Mouse (Mus musculus) lung, postnatal 10 days (tissue): Measurements from ENCODE around the gene Aoc2.
A peak's percentile ranks its signal among the peaks of the same experiment; 100 is the strongest.

ENCODE experiments used
- DNase-seq: peaks from one replicate; pipeline ENCODE4 v3.0.0; 2021

Aoc2 gene

GRCm38 (mm10) chr11:101324763-101325162, at the start of gene Aoc2:
Gene Aoc2 (plus strand): TSS chr11:101325063.
- DNase-seq: no peak

- no peak for DNase-seq
Observed at GRCm38 (mm10) chr11:101275309-101275708, 49.6 kb upstream of the Aoc2 start.

DNA sequence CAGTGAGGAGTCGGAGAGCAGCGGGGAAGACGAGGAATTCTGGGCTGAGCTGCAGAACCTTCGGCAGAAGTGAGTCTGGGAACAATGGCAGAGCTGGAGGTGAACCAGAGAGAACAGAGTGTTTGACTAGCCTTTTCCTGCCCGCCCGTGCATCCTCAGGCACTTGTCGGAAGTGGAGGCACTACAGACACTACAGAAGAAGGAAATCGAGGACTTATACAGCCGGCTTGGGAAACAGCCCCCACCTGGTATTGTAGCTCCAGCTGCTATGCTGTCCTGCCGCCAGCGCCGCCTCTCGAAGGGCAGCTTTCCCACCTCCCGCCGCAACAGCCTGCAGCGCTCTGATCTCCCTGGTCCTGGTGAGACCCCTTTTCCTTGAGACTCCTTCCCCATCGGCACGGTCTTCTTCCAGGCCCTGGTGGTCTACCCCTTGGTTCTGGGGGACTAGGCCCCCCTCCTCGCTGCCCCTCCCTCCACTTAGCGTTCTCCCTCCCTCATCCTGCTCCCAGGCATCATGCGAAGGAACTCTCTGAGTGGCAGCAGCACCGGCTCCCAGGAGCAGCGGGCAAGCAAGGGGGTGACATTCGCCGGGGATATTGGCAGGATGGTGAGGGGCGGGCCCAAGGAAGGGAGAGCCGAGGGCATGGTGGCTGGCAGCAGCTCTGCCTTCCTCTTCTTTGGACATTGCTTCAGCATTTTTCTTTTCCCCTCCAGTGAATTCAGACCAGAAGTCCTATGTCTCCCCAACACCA, 48.4 kb upstream of the Aoc2 start:
- no peak for DNase-seq

- DNase-seq: peak; percentile 47
Observed at GRCm38 (mm10) chr11:101277381-101278222, 47.3 kb upstream of the Aoc2 start.

DNA sequence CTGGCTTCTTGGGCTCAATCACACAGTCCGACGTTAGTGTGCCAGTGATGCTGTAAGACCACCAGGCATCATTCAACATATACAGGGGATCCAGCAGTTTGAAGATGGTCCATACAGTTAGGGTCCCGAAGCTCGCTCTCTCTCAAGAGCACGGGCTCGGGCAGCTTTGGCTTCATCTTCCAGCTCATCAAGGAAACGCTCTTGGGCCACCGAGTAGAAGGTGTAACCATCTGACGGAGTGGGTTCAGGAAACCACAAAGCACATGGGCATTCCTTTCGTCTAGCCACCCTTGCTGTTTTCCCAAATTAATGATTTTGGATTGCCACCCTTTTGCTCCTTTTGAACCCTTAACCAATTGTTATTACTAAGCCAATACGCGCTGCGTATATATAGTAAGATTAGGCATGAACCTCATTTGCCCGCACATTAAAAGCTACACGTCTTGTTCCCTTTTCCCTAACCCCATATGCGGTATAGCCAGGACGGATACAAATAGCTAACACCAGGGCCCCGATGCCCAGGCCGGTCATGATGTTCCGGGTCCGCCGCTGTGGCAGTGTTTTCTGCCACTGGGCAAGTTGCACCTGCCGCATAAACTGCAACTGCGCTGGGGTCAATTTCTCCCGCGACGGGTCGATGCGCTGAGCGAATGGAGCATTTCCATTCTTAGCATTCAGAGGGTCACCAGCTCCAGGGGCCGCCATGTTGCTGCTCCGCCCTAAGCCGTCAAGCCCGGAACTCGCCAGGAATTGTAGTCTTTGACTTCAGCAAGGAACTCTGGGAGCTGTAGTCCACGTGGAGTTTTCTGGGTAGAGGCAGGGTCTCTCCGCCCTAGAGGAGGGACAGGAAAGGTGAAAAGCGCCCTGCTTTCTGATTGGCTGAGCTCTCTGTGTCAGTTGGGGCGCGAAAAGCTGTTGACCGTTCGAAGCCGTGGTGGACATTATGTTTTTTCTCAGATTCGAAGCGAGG, 46.4 kb upstream of the Aoc2 start, which contains the start of the genes Cntd1 and Coa3:
Gene Cntd1 (plus strand): TSS at position 790 of the 970 bp plus-strand sequence.
Gene Coa3 (minus strand): TSS at position 892 of the 970 bp plus-strand sequence.
- DNase-seq: peak; percentile 93

DNA sequence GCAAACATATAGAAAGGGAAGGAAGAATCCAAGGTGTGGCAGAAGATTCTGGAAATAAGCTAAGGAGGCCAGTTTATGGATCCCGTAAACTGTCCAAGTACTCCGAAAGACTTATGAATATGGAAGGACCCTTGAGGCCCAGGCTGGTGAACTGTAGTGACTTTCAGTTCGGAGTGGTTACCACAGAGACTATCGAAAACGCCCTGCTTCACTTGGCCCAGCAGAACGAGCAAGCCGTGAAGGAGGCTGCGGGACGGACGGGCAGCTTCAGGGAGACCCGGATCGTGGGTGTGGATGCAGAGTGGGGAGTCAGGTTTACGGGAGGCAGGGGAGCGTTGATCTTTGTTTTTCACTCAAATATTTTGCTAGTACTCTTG, 45.7 kb upstream of the Aoc2 start:
- no peak for DNase-seq

GRCm38 (mm10) chr11:101280837-101281236, 44.0 kb upstream of the Aoc2 start:
- DNase-seq: no peak

DNA sequence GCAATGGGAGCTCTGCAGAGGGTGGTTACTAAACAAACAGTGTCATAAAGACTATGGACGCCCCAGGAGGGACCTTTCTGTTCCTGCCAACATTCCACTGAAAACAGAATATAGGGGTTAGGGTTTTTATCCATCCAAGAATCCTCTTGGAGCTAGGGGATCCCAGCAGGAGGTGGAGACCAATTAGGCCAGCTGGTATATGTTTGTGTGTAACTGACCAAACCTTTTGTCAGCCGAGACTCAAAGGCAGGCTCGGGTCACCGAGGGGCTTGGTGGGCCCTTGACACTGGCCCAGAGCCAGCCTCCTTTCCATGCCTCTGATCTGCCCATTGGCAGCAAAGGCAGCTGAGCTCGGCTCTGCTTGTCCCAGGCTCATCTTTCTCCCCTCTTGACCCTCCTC, 42.0 kb upstream of the Aoc2 start:
- no peak for DNase-seq

DNA sequence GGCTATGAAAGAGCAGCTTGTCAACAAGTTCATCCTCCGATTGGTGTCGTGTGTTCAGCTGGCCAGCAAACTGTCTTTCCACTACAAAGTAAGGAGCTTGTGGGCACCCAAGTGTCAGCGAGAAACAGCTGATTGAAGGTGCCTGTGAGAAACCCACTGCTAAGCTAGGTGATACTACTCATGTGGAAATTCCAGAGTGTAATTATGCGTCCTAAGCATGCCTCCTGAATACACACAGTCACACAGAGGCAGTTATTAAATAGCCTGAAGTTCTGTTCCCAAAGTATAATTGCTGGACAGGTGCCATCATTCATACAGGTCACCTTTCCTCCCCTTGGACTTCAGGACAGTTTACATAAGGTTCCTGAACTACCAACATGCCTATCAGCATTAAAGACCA, 41.1 kb upstream of the Aoc2 start:
- no peak for DNase-seq

DNA sequence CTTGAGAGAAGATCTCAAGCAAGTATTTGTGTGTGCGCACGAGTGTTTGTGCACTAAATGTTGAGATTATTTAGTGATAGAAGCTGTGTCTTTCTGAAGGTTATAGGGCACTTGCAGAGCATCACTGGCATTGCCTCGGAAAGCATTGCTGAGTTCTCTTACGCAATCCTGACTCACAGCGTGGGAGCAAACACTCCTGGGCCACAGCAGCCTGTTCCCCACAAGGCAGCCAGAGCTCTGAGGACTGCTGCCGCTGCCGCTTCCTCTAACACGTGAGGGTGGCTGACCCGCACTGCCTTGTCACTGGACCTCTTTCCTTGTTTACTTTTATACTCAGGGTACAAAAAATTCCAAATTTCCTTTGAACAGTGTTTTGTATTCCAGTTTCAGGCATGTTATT, 37.6 kb upstream of the Aoc2 start:
- peak; percentile 29 for DNase-seq

DNA sequence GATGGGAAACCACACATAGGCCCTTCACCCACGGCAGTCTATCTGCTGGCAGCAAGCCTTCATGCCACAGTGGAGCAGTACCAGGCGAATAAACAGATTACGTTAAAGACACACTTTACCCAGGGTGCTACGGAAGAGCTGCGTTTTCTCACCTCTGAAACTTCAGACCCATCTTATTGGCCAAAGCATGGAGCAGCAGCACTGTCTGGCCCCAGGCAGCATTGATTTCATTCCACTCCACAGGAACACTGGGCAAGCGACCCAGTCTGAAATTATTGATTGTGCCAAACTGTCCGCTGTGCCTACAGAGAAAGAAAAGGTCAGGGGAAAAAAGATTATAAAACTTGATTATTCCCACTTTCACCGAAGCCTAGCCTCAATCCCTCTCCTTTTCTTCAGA, 33.6 kb upstream of the Aoc2 start:
- no peak for DNase-seq

DNA sequence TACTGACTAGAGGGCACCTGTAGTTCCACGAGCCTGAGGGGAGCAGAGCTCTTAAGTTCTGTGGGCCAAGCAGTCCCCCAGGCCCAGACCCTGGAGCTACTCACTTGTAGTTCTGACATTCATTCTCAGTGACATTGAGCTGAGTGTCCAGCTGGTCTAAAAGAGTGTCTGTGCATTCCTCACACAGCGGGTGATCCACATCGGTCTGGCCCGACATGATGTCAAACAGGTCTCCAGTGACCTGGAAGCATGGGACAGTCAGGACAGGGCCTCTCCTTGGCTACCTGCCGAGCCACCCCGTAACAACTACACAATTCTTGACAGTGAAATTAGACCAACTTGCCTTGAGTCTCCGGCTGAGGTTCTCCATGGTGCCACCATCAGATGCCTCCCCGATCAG, 29.7 kb upstream of the Aoc2 start:
- DNase-seq: no peak

- DNase-seq: no peak
Observed at GRCm38 (mm10) chr11:101300881-101301280, 24.0 kb upstream of the Aoc2 start.

GRCm38 (mm10) chr11:101301299-101302003, 23.4 kb upstream of the Aoc2 start:
- no peak for DNase-seq

DNA sequence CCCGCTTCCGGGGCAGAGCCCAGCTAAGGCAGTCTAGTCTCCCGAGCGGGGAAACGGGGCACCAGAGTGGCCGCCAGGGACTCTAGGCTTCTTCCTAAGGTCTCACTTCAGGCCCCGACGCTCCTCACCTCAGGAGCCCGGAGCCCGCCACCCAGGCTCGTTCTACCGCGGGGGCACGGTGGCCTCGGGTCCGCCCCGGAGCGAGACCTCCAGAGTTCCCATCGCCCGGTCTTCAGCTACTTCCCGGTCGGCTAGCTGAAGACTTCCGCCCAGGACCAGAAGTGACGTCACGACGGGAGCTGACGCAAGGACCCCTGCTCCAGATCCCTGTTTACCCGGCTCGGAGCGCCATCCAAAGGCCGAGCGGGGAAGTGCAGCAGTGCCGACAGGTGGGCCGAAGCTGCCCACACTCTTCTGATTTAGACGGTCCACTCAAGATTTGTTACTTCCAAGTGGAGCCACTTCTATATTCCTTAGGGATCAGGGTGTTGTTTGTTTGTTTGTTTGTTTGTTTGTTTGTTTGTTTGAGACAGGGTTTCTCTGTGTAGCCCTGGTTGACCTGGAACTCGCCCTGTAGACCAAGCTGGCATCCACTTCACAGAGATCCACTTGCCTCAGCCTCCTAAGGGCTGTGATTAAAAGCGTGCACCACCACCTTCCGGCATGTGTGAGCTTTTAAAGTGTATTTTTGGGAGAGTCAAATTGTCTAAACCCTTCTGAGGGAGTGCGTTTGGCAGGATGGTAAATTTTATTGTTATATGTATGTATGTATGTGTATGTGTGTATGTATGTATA, 22.7 kb upstream of the Aoc2 start, which contains the start of gene Becn1:
Gene Becn1 (minus strand): TSS at position 283 of the 795 bp plus-strand sequence.
- peak; percentile 98 for DNase-seq

DNA sequence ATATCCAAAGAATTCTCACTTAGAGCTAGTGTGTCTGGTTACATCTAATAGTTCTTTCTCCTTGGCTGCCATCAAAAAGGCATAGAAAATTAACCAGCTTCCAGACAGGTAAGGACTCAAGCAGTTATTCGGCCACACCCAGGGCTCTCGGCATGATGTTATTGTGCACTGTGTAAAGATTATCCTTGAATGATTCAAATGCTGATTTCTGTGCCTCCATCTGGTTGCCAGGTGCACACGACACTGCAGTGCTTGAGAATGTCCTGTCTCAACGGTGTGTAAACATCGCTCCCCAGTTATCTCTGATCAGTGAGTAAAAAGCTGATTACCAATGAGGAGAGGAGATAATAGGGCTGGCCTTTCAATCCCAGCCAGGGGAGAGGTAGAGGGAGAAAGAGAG, 17.1 kb upstream of the Aoc2 start:
- no peak for DNase-seq

DNA sequence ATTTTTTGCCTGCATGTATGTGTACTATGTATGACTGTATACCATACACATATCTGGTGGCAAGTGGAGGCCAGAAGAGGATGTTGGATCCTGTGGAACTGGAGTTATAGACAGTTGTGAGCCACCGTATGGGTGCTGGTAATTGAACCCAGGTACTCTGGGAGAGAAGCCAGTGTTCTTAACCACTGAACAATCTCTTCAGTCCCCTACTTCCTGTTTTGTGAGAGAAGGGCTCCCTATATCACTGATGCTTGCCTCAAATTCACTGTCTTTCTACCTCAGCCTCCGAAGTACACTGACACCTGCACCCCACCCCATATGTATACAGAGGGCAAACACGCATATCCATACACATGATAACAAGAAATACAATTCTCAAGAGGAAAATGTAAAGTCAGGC, 13.8 kb upstream of the Aoc2 start:
- no peak for DNase-seq

- no peak for DNase-seq
Observed at GRCm38 (mm10) chr11:101312150-101312549, 12.7 kb upstream of the Aoc2 start.

DNA sequence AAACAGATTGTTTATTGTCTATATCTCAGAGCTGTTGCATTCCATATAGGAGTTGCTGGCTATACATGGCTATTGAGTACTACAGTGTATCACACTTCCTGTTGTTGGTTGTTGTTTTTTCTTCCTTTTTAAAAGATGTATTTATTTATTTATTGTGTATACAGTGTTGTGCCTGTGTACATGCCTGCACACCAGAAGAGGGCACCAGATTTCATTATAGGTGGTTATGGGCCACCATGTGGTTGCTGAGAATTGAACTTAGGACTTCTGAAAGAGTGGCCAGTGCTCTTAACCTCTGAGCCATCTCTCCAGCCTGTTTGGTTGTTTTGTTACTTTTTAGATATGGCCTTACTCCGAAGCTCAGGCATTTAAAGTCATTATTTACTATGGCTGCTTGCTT, 10.3 kb upstream of the Aoc2 start:
- no peak for DNase-seq

- DNase-seq: no peak
Observed at GRCm38 (mm10) chr11:101315082-101315650, 9.7 kb upstream of the Aoc2 start.
